Mouse (Mus musculus) lung, postnatal 10 days (tissue): ENCODE results near the gene Wdr78.

Source experiments
- DNase-seq: peaks from one replicate; pipeline ENCODE4 v3.0.0; 2021

The Wdr78 gene

GRCm38 (mm10) chr4:103048046-103048445, 66.3 kb downstream of the Wdr78 start:
- DNase-seq, result no peak

GRCm38 (mm10) chr4:103042997-103043396, 71.4 kb downstream of the Wdr78 start:
- no peak for DNase-seq

- DNase-seq, result no peak
Observed at GRCm38 (mm10) chr4:103039838-103040191, 74.5 kb downstream of the Wdr78 start.

- DNase-seq, result no peak
Observed at GRCm38 (mm10) chr4:103039103-103039837, 75.1 kb downstream of the Wdr78 start.

GRCm38 (mm10) chr4:103028177-103029088, 85.9 kb downstream of the Wdr78 start:
- DNase-seq, result no peak

GRCm38 (mm10) chr4:103027745-103028144, 86.6 kb downstream of the Wdr78 start:
- DNase-seq, result no peak

- DNase-seq, result no peak
Observed at GRCm38 (mm10) chr4:103026621-103027020, 87.7 kb downstream of the Wdr78 start, which contains the start of gene Insl5. TSS of gene Insl5 (minus strand) at chr4:103026842.

- no peak for DNase-seq
Observed at GRCm38 (mm10) chr4:103013490-103013889, 100.9 kb downstream of the Wdr78 start.

- no peak for DNase-seq
Observed at GRCm38 (mm10) chr4:103011823-103012222, 102.5 kb downstream of the Wdr78 start.

- no peak for DNase-seq
Observed at GRCm38 (mm10) chr4:103010734-103011133, 103.6 kb downstream of the Wdr78 start.

GRCm38 (mm10) chr4:103006943-103007418, 107.4 kb downstream of the Wdr78 start:
- no peak for DNase-seq

- no peak for DNase-seq
Observed at GRCm38 (mm10) chr4:103006266-103006665, 108.1 kb downstream of the Wdr78 start.

GRCm38 (mm10) chr4:103005190-103005945, 109.0 kb downstream of the Wdr78 start:
- no peak for DNase-seq

GRCm38 (mm10) chr4:103004681-103005080, 109.7 kb downstream of the Wdr78 start:
- no peak for DNase-seq

GRCm38 (mm10) chr4:102991685-102992084, 122.7 kb downstream of the Wdr78 start:
- no peak for DNase-seq

GRCm38 (mm10) chr4:102990595-102991340, 123.6 kb downstream of the Wdr78 start:
- DNase-seq, result no peak

GRCm38 (mm10) chr4:102990016-102990415, 124.3 kb downstream of the Wdr78 start:
- no peak for DNase-seq

- DNase-seq, result no peak
Observed at GRCm38 (mm10) chr4:102989391-102989790, 125.0 kb downstream of the Wdr78 start.

GRCm38 (mm10) chr4:102988526-102988925, 125.8 kb downstream of the Wdr78 start:
- no peak for DNase-seq
